8 mouse cellular contexts compared by ENCODE assay signal in the genomic region with DNA sequence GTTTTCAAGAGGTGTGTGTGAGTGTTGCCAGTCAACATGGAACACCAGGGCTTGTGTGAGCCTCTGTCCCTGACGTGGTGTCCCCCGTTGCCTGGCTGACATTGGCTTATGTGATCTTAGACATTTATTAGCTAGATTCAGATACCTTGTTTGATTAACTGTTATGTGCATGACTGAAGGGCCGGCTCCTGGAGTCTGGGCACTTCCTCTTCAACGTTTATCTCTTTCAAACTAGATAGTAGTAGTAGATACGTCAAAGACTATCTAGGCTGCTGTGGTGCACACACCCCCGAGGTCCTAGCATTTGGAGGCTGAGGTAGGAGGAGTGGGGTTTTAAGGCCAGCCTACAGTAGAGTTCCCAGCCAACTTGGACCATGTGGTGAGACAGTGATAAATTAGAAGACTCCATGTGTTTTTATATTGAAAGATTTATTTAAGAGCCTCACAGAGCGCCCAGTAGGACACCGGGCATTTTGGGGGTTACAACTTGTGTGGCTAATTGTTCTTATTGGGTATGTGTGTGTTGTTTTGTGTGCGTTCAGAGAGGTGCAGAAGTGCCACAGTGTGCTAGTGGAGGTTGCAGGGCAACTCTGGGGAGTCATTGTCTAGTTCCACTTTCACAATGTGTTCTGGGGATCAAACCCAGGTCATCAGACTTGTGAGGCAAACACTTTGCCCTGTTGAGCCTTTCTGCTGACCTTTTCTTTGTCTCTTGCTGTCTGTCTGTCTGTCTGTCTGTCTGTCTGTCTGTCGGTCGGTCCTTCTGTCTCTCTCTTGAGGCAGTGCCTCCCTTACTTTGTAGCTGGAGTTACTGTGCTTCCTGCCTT. TPM values are rescaled to one million over a fixed set of nuclear protein-coding genes. Genes with fewer than 3 reads are reported as not detected.
A peak's percentile ranks its signal among the peaks of the same experiment; 100 is the strongest.
DNase-seq lines count a peak whose midpoint lies in the region; ATAC-seq and TF ChIP-seq lines count a peak whose summit lies in the region.

No protein-coding gene starts in this region.

- ATAC-seq in limb, embryonic 14.5 days (ENCODE audit: low FRiP score, low read depth): no peak
- no peak for ATAC-seq in neural tube, embryonic 14.5 days (ENCODE audit: low read depth)

- peaks cover 53% of the 10 kb centered on the region for H3K4me1 ChIP-seq in erythroblast, embryonic 14.5 days (ENCODE audit: control insufficient read depth)
- peaks cover 15% of the 10 kb centered on the region for H3K4me1 ChIP-seq in limb, embryonic 14.5 days (ENCODE audit: control insufficient read depth, insufficient read depth, low read length)
- peaks cover 22% of the 10 kb centered on the region for H3K4me1 ChIP-seq in neural tube, embryonic 14.5 days (ENCODE audit: control insufficient read depth, insufficient read depth, low read length)

- no peak for TF ChIP-seq CTCF in layer of hippocampus, adult 2 months (conservative IDR thresholded peaks at IDR 0.05)

- H3K9me3 ChIP-seq in erythroblast, embryonic 14.5 days (ENCODE audit: control insufficient read depth, low read length): no peaks in the 10 kb centered on the region
- no peaks in the 10 kb centered on the region for H3K9me3 ChIP-seq in limb, embryonic 14.5 days (ENCODE audit: control insufficient read depth, low read length)
- no peaks in the 10 kb centered on the region for H3K9me3 ChIP-seq in neural tube, embryonic 14.5 days (ENCODE audit: control insufficient read depth, low read length)

- H3K27me3 ChIP-seq in erythroblast, embryonic 14.5 days (ENCODE audit: control insufficient read depth): no peaks in the 10 kb centered on the region
- H3K27me3 ChIP-seq in limb, embryonic 14.5 days (ENCODE audit: control insufficient read depth, insufficient read depth, low read length): no peaks in the 10 kb centered on the region
- H3K27me3 ChIP-seq in neural tube, embryonic 14.5 days (ENCODE audit: control insufficient read depth, insufficient read depth, low read length): no peaks in the 10 kb centered on the region

- DNase-seq in layer of hippocampus, adult 2 months (ENCODE audit: low spot score in 2 of 2): no peak
- DNase-seq in layer of hippocampus, adult 11-12 months (ENCODE audit: low spot score): no peak
- no peak for DNase-seq in limb, embryonic 14.5 days (ENCODE audit: low spot score)
- no peak for DNase-seq in left cerebral cortex, adult 18-20 months (ENCODE audit: low spot score in 2 of 2)
- no peak for DNase-seq in embryo, embryonic 11 days
- no peak for DNase-seq in cerebellum, postnatal 10 days

- no peak for TF ChIP-seq POLR2A in limb, embryonic 14.5 days (IDR thresholded peaks at IDR 0.05; ENCODE audit: borderline replicate concordance, extremely low read depth, insufficient read depth, insufficient read length)

- peak overlapping the region; percentile 89; the same call in 1 of the 2 replicates for H3K27ac ChIP-seq in layer of hippocampus, adult 2 months
- no peak overlapping the region for H3K27ac ChIP-seq in limb, embryonic 14.5 days (replicated peaks; ENCODE audit: low read depth, low read length)
- H3K27ac ChIP-seq in neural tube, embryonic 14.5 days (ENCODE audit: low read depth, low read length): no peak overlapping the region

- peaks cover 21% of the 10 kb centered on the region for H3K36me3 ChIP-seq in erythroblast, embryonic 14.5 days (ENCODE audit: control insufficient read depth)
- peaks cover 11% of the 10 kb centered on the region for H3K36me3 ChIP-seq in limb, embryonic 14.5 days (ENCODE audit: control insufficient read depth, insufficient read depth, low read length)
- no peaks in the 10 kb centered on the region for H3K36me3 ChIP-seq in neural tube, embryonic 14.5 days (ENCODE audit: control insufficient read depth, insufficient read depth, low read length)

- H3K4me2 ChIP-seq in limb, embryonic 14.5 days (replicated peaks; ENCODE audit: low read depth, low read length, severe bottlenecking): peak overlapping the region; percentile 57
- H3K4me2 ChIP-seq in neural tube, embryonic 14.5 days (ENCODE audit: low read depth, low read length): peak overlapping the region; percentile 69

- WGBS in limb, embryonic 14.5 days: 46% methylated on average over 11 of the region's 11 CpGs
- WGBS in neural tube, embryonic 14.5 days: 39% methylated on average over 11 of the region's 11 CpGs

- H3K4me3 ChIP-seq in layer of hippocampus, adult 2 months: peak overlapping the region; percentile 98
- peak overlapping the region; percentile 77 for H3K4me3 ChIP-seq in erythroblast, embryonic 14.5 days (replicated peaks)
- H3K4me3 ChIP-seq in limb, embryonic 14.5 days (replicated peaks; ENCODE audit: low read length): peak overlapping the region; percentile 90
- peak overlapping the region; percentile 84 for H3K4me3 ChIP-seq in neural tube, embryonic 14.5 days (ENCODE audit: low read depth, low read length)

- H3K9ac ChIP-seq in limb, embryonic 14.5 days (ENCODE audit: low read depth, low read length, severe bottlenecking): peak overlapping the region; percentile 88
- peak overlapping the region; percentile 52 for H3K9ac ChIP-seq in neural tube, embryonic 14.5 days (replicated peaks; ENCODE audit: low read depth, low read length)

RNA-seq across cellular contexts. Expression of gene Uhrf1bp1, which starts 1.6 kb away (rescaled TPM):
- total RNA-seq in layer of hippocampus, adult 2 months (2021): 10 to 100 TPM; 13.5 to 13.9 TPM
- polyA plus RNA-seq in erythroblast, embryonic 14.5 days (2012): 0.19 and 0.25 TPM in 2 replicates
- 13.5 and 15.6 TPM in 2 replicates for polyA plus RNA-seq in limb, embryonic 14.5 days (2012; rRNA removed)
- polyA plus RNA-seq in limb, embryonic 14.5 days (2014; fragmentation: Nextera tagmentation; extraction: Ambion mirVana): 8.0 TPM in 2 replicates
- polyA plus RNA-seq in neural tube, embryonic 14.5 days (2014; fragmentation: Nextera tagmentation; extraction: Ambion mirVana): 7.3 and 9.0 TPM in 2 replicates
- total RNA-seq in left cerebral cortex, adult 18-20 months (2021): 10 to 100 TPM; 21.3 to 23.3 TPM

RNA-seq across cellular contexts. Expression of gene Snrpc, which starts 19.9 kb away (rescaled TPM):
- total RNA-seq in layer of hippocampus, adult 2 months (2021): 10 to 100 TPM; 46.7 to 51.1 TPM
- 50.6 and 57.6 TPM in 2 replicates for polyA plus RNA-seq in erythroblast, embryonic 14.5 days (2012)
- 228 and 238 TPM in 2 replicates for polyA plus RNA-seq in limb, embryonic 14.5 days (2012; rRNA removed)
- 286 and 308 TPM in 2 replicates for polyA plus RNA-seq in limb, embryonic 14.5 days (2014; fragmentation: Nextera tagmentation; extraction: Ambion mirVana)
- 211 and 216 TPM in 2 replicates for polyA plus RNA-seq in neural tube, embryonic 14.5 days (2014; fragmentation: Nextera tagmentation; extraction: Ambion mirVana)
- total RNA-seq in left cerebral cortex, adult 18-20 months (2021): 10 to 100 TPM; 43.5 to 44.7 TPM

RNA-seq across cellular contexts. Expression of gene D17Wsu92e, which starts 37.4 kb away (rescaled TPM):
- total RNA-seq in layer of hippocampus, adult 2 months (2021): 100 to 1,000 TPM; 192 to 197 TPM
- 10.7 and 13.7 TPM in 2 replicates for polyA plus RNA-seq in erythroblast, embryonic 14.5 days (2012)
- polyA plus RNA-seq in limb, embryonic 14.5 days (2012; rRNA removed): 60.1 and 65.2 TPM in 2 replicates
- polyA plus RNA-seq in limb, embryonic 14.5 days (2014; fragmentation: Nextera tagmentation; extraction: Ambion mirVana): 20.3 and 21.3 TPM in 2 replicates
- 10.0 and 11.0 TPM in 2 replicates for polyA plus RNA-seq in neural tube, embryonic 14.5 days (2014; fragmentation: Nextera tagmentation; extraction: Ambion mirVana)
- 100 to 1,000 TPM; 221 to 223 TPM for total RNA-seq in left cerebral cortex, adult 18-20 months (2021)

RNA-seq across cellular contexts. Expression of gene Anks1, which starts 51.2 kb away (rescaled TPM):
- total RNA-seq in layer of hippocampus, adult 2 months (2021): 10 to 100 TPM; 35.6 to 42.0 TPM
- polyA plus RNA-seq in erythroblast, embryonic 14.5 days (2012): 0.30 and 0.39 TPM in 2 replicates
- polyA plus RNA-seq in limb, embryonic 14.5 days (2012; rRNA removed): 40.6 and 54.4 TPM in 2 replicates
- polyA plus RNA-seq in limb, embryonic 14.5 days (2014; fragmentation: Nextera tagmentation; extraction: Ambion mirVana): 14.6 and 15.5 TPM in 2 replicates
- polyA plus RNA-seq in neural tube, embryonic 14.5 days (2014; fragmentation: Nextera tagmentation; extraction: Ambion mirVana): 55.8 and 59.4 TPM in 2 replicates
- 10 to 100 TPM; 39.5 to 44.5 TPM for total RNA-seq in left cerebral cortex, adult 18-20 months (2021)

RNA-seq across cellular contexts. Expression of gene Taf11, which starts 51.8 kb away (rescaled TPM):
- total RNA-seq in layer of hippocampus, adult 2 months (2021): 10 to 100 TPM; 41.3 to 45.0 TPM
- 5.0 and 6.3 TPM in 2 replicates for polyA plus RNA-seq in erythroblast, embryonic 14.5 days (2012)
- polyA plus RNA-seq in limb, embryonic 14.5 days (2012; rRNA removed): 36.4 and 43.1 TPM in 2 replicates
- polyA plus RNA-seq in limb, embryonic 14.5 days (2014; fragmentation: Nextera tagmentation; extraction: Ambion mirVana): 65.2 and 70.4 TPM in 2 replicates
- 56.8 and 60.3 TPM in 2 replicates for polyA plus RNA-seq in neural tube, embryonic 14.5 days (2014; fragmentation: Nextera tagmentation; extraction: Ambion mirVana)
- 10 to 100 TPM; 47.6 to 49.3 TPM for total RNA-seq in left cerebral cortex, adult 18-20 months (2021)
